Mouse (Mus musculus) forebrain, embryonic 11.5 days (tissue): ENCODE measurements at regions not wholly inside any gene's neighbourhood (a gene's known extent, or its start where the extent isn't known, plus 50 kb on each side); places are given as distances from the start of the nearest gene placed in this dataset.
"Not testable (repeated sequence)": the region's sequence is repeated elsewhere in the genome, so short reads cannot be mapped to it uniquely, and the experiment has no call there.

Source experiments
- ATAC-seq: fragments of 200-750 bp; cut with Nextera tagmentation; replicated peaks from 2 replicates; pipeline ENCODE4 v1.8.0; 2017; ENCODE audit warnings: moderate TSS enrichment; ENCODE audit not compliant: low FRiP score
- DNase-seq: peaks from one replicate; pipeline ENCODE4 v3.0.0-alpha.2; 2017; ENCODE audit warnings: low spot score
- H3K27ac ChIP-seq: fragments of 300-500 bp; sonication (generic); 2 replicates; pipeline ENCODE4 v1.5.1; 2014; ENCODE audit warnings: low read depth, low read length
- H3K27me3 ChIP-seq: fragments of 300-500 bp; sonication (generic); 2 replicates; pipeline ENCODE4 v1.6.1; 2014; ENCODE audit warnings: mild to moderate bottlenecking, low read length, mixed read lengths; ENCODE audit not compliant: control insufficient read depth, insufficient read depth
- H3K36me3 ChIP-seq: fragments of 300-500 bp; sonication (generic); 2 replicates; pipeline ENCODE4 v1.6.1; 2014; ENCODE audit warnings: mild to moderate bottlenecking, low read length, moderate library complexity, mixed read lengths; ENCODE audit not compliant: control insufficient read depth, insufficient read depth
- H3K4me1 ChIP-seq: fragments of 300-500 bp; sonication (generic); replicated peaks from 2 replicates; pipeline ENCODE4 v1.6.1; 2014; ENCODE audit warnings: low read length, mixed read lengths; ENCODE audit not compliant: control insufficient read depth, insufficient read depth
- H3K4me2 ChIP-seq: fragments of 300-500 bp; sonication (generic); 2 replicates; pipeline ENCODE4 v1.6.1; 2014; ENCODE audit warnings: low read depth, mild to moderate bottlenecking, low read length, moderate library complexity, mixed read lengths; ENCODE audit not compliant: severe bottlenecking
- H3K4me3 ChIP-seq: fragments of 300-500 bp; sonication (generic); 2 replicates; pipeline ENCODE4 v1.5.1; 2014; ENCODE audit warnings: low read depth, low read length
- H3K9ac ChIP-seq: fragments of 300-500 bp; sonication (generic); 2 replicates; pipeline ENCODE4 v1.6.1; 2014; ENCODE audit warnings: low read length
- H3K9me3 ChIP-seq: fragments of 300-500 bp; sonication (generic); 2 replicates; pipeline ENCODE4 v1.6.1; 2016; ENCODE audit warnings: low read length, mixed read lengths; ENCODE audit not compliant: control insufficient read depth
- WGBS: fragments of 180-500 bp; shearing (Covaris S2); extraction: QIAGEN DNeasy Blood & Tissue Kit; methylation state at CpG from one replicate; pipeline ENCODE4 v1.1.7; 2014; 5-methylcytosine and 5-hydroxymethylcytosine counted together

DNA sequence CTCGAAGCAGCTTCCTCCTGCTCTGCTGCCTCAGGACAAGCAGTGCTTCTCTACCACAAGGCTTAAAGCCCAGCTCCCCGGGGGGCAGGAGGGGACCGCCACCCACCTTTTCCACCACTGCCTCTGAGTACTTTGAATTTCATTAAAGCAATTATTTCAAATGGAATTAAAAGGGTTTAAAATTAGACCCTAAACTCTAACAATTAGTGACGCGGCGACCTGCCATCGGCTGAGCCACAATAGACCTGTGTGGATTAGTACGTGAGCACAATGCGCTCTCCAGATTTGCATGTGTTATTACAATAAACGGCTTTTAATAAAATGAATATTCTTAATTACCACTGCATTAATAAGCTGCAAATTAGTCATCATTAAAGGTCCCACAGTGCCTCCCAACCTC, 242.5 kb downstream of the 3100002H09Rik start:
- H3K9me3 ChIP-seq, result no peaks in the 10 kb centered on the region; the same call in 1 of the 2 replicates
- H3K4me2 ChIP-seq, result no peak overlapping the region
- no peaks in the 10 kb centered on the region for H3K4me1 ChIP-seq
- no peak overlapping the region for H3K4me3 ChIP-seq
- no peak for ATAC-seq
- WGBS, result 48% methylated on average over 10 of the region's 10 CpGs
- H3K36me3 ChIP-seq, result no peaks in the 10 kb centered on the region
- no peak for DNase-seq
- no peak overlapping the region for H3K9ac ChIP-seq
- peaks cover 2% of the 10 kb centered on the region; the same call in 1 of the 2 replicates for H3K27me3 ChIP-seq
- no peak overlapping the region for H3K27ac ChIP-seq

DNA sequence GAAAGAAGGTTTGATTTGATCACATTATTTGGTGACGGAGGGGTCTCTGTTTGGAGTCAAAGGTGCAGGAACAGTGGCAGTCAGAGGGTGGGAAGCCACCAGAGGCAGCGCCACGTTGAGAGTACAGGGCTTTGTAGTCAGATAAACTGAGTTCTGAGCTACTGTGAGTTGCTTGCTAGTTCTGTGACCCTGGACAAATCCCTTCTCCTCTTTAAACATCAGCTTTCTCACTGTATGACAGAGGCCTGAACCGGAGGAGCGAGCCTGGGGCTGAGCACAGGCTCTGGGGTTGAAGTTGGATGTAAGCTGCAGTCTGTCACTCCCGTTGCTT, 250.1 kb downstream of the 3100002H09Rik start:
- DNase-seq, result no peak
- 25% methylated on average over 6 of the region's 6 CpGs for WGBS
- H3K4me3 ChIP-seq, result no peak overlapping the region
- peaks cover 3% of the 10 kb centered on the region; the same call in 1 of the 2 replicates for H3K27me3 ChIP-seq
- H3K9ac ChIP-seq, result no peak overlapping the region
- H3K4me2 ChIP-seq, result no peak overlapping the region
- H3K9me3 ChIP-seq, result no peaks in the 10 kb centered on the region; the same call in 1 of the 2 replicates
- ATAC-seq, result peak; percentile 64; the same call in 1 of the 2 replicates
- H3K27ac ChIP-seq, result peak overlapping the region; percentile 54; the same call in 1 of the 2 replicates
- peaks cover 4% of the 10 kb centered on the region for H3K4me1 ChIP-seq
- no peaks in the 10 kb centered on the region for H3K36me3 ChIP-seq

DNA sequence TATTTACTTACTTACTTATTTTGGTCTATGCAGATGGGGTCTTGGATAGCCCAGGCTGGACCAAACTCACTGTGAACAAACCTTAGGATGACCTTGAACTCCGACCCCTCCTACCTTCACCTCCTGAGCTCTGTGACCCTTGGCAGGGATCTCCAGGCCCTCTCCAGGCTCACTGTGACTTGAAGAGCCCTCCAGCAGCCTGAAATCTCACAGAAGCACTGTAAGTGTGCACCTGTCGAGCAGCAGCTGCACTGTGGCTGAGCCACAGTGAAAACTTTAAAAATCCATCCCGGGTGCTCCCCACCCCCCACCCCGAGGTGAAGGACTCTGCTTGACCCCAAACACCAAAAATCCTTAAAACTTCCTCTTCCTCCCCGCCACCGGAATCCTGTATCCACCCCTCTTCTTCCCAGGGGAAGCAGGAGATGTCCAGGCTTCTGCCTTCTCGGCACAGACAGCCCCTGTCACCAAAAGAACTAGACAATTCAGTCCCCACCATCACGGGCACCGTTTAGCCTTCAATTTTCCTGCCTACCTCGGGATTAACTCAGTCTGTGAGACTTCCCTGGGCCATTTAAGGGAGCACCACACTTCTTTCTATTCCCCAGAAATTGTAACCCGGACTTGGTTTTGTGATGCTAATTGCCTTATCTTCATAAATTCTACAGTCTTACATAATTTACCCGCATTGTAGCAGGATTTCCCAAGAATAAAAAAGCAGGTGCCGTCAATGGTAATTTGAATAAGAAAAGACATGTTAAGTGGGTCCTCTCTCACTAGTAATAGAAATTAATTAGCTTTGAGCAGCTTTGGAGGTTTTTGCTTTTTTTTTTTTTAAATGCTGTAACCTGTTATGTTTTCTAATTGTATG, 250.7 kb downstream of the 3100002H09Rik start:
- DNase-seq (peak; percentile 58), ATAC-seq (peak; percentile 64)
- Histone ChIP-seq H3K27ac (no peak overlapping the region; the same call in 1 of the 2 replicates), H3K9me3 (no peaks in the 10 kb centered on the region; the same call in 1 of the 2 replicates), H3K4me3 (no peak overlapping the region), H3K4me1 (peaks cover 4% of the 10 kb centered on the region), H3K36me3 (no peaks in the 10 kb centered on the region), H3K27me3 (peaks cover 3% of the 10 kb centered on the region; the same call in 1 of the 2 replicates), H3K9ac (no peak overlapping the region), H3K4me2 (no peak overlapping the region)
- 16% methylated on average over 13 of the region's 13 CpGs for WGBS

GRCm38 (mm10) chr4:124358456-124358855, 252.1 kb downstream of the 3100002H09Rik start:
- H3K4me3 ChIP-seq, ATAC-seq: not testable (repeated sequence)
- WGBS, result 8% methylated on average over 1 of the region's 8 CpGs

GRCm38 (mm10) chr4:124350361-124350760, 260.2 kb downstream of the 3100002H09Rik start:
- DNase-seq (no peak), ATAC-seq (no peak)
- Histone ChIP-seq H3K27me3 (no peaks in the 10 kb centered on the region), H3K4me2 (no peak overlapping the region), H3K9ac (no peak overlapping the region), H3K36me3 (no peaks in the 10 kb centered on the region), H3K27ac (no peak overlapping the region), H3K4me1 (no peaks in the 10 kb centered on the region; the same call in 1 of the 2 replicates), H3K4me3 (no peak overlapping the region), H3K9me3 (no peaks in the 10 kb centered on the region)
- 83% methylated on average over 3 of the region's 3 CpGs for WGBS

More at GRCm38 (mm10) chr4:124358456-124358855, 252.1 kb downstream of the 3100002H09Rik start:
- not testable (repeated sequence) for DNase-seq, H3K36me3 ChIP-seq, H3K4me2 ChIP-seq, H3K4me1 ChIP-seq, H3K9me3 ChIP-seq, H3K9ac ChIP-seq, H3K27me3 ChIP-seq, H3K27ac ChIP-seq

- WGBS, result 78% methylated on average over 15 of the region's 15 CpGs
Measured at GRCm38 (mm10) chr4:124349610-124350295, 260.9 kb downstream of the 3100002H09Rik start.

DNA sequence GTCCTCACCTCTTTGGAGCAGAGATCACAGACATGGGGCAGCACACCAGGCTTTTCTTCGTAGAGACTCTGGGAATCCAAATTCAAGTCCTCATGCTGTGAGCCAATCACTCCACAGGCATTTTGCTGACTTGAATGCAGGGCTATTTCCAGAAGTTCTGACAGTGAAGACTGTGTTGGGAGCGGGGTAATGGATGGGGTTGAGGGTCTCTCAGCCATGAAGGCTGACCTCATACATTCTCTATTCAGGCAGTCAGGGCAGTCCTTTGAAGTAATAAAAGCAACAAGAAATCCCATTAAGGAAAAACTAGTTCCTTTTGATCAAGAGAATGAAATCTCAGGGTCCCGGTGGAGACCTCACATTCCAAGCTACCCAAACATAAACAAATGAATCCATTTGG, 261.5 kb downstream of the 3100002H09Rik start:
- ATAC-seq (no peak), DNase-seq (no peak)
- no peaks in the 10 kb centered on the region for H3K27me3 ChIP-seq
- no peaks in the 10 kb centered on the region; the same call in 1 of the 2 replicates for H3K4me1 ChIP-seq
- no peaks in the 10 kb centered on the region for H3K36me3 ChIP-seq
- H3K9ac ChIP-seq, result no peak overlapping the region
- no peak overlapping the region for H3K4me2 ChIP-seq
- no peak overlapping the region for H3K4me3 ChIP-seq
- WGBS, result 40% methylated on average over 3 of the region's 3 CpGs
- no peak overlapping the region for H3K27ac ChIP-seq
- H3K9me3 ChIP-seq, result no peaks in the 10 kb centered on the region

More at GRCm38 (mm10) chr4:124349610-124350295, 260.9 kb downstream of the 3100002H09Rik start:
- Histone ChIP-seq H3K27me3 (no peaks in the 10 kb centered on the region), H3K36me3 (no peaks in the 10 kb centered on the region), H3K4me2 (no peak overlapping the region), H3K4me1 (no peaks in the 10 kb centered on the region; the same call in 1 of the 2 replicates), H3K9ac (no peak overlapping the region), H3K9me3 (no peaks in the 10 kb centered on the region), H3K27ac (no peak overlapping the region), H3K4me3 (no peak overlapping the region)
- no peak for ATAC-seq
- no peak for DNase-seq

- Histone ChIP-seq H3K9me3 (no peaks in the 10 kb centered on the region; the same call in 1 of the 2 replicates), H3K36me3 (no peaks in the 10 kb centered on the region), H3K9ac (no peak overlapping the region), H3K27ac (no peak overlapping the region), H3K4me2 (no peak overlapping the region), H3K4me3 (no peak overlapping the region), H3K27me3 (no peaks in the 10 kb centered on the region), H3K4me1 (no peaks in the 10 kb centered on the region; the same call in 1 of the 2 replicates)
- ATAC-seq, result no peak
- 53% methylated on average over 7 of the region's 7 CpGs for WGBS
- DNase-seq, result peak; percentile 31
Measured at GRCm38 (mm10) chr4:124340073-124340472, 270.5 kb downstream of the 3100002H09Rik start.
